Mouse (Mus musculus) urinary bladder, postnatal 4 days (tissue): ENCODE data around the gene Zfp706.
"Not testable (repeated sequence)": the region's sequence is repeated elsewhere in the genome, so short reads cannot be mapped to it uniquely, and the experiment has no call there.

Experiments used
- DNase-seq, 2 experiments: peaks; one replicate each; pipeline ENCODE4 v3.0.0; 2021 to 2022; ENCODE audit warnings: low spot score in 2 of 2

Zfp706 gene

GRCm38 (mm10) chr15:37011316-37011715 lies 3.7 kb upstream of the Zfp706 start:
- DNase-seq, result no peak

GRCm38 (mm10) chr15:37008546-37008945 lies 973 bp upstream of the Zfp706 start:
- no peak for DNase-seq

GRCm38 (mm10) chr15:37007959-37008419 lies 416 bp upstream of the Zfp706 start:
- no peak for DNase-seq

- DNase-seq, result no peak
These were observed 953 bp downstream of the Zfp706 start for GRCm38 (mm10) chr15:37006475-37007164.

GRCm38 (mm10) chr15:37005793-37006474 lies 1.6 kb downstream of the Zfp706 start:
- no peak for DNase-seq

- DNase-seq, result no peak
These were observed 2.7 kb downstream of the Zfp706 start for GRCm38 (mm10) chr15:37004858-37005257.

GRCm38 (mm10) chr15:37002276-37002675 lies 5.3 kb downstream of the Zfp706 start:
- no peak for DNase-seq

- not testable (repeated sequence) for DNase-seq
These were observed 8.0 kb downstream of the Zfp706 start for GRCm38 (mm10) chr15:36999602-37000001.

GRCm38 (mm10) chr15:36995166-36995565 lies 12.4 kb downstream of the Zfp706 start:
- DNase-seq, result no peak

GRCm38 (mm10) chr15:36994665-36995064 lies 12.9 kb downstream of the Zfp706 start:
- DNase-seq, result no peak

- no peak for DNase-seq
These were observed 14.0 kb downstream of the Zfp706 start for GRCm38 (mm10) chr15:36993435-36994178.

GRCm38 (mm10) chr15:36991353-36991752 lies 16.2 kb downstream of the Zfp706 start:
- DNase-seq, result no peak

GRCm38 (mm10) chr15:36989922-36990321 lies 17.7 kb downstream of the Zfp706 start:
- no peak for DNase-seq

- no peak for DNase-seq
These were observed 18.9 kb downstream of the Zfp706 start for GRCm38 (mm10) chr15:36988718-36989115.

- DNase-seq, result no peak
These were observed 19.4 kb downstream of the Zfp706 start for GRCm38 (mm10) chr15:36987976-36988717.

GRCm38 (mm10) chr15:36987211-36987877 lies 20.2 kb downstream of the Zfp706 start:
- DNase-seq, result no peak

- DNase-seq, result no peak
These were observed 22.0 kb downstream of the Zfp706 start for GRCm38 (mm10) chr15:36985567-36985925.

- DNase-seq, result no peak
These were observed 22.5 kb downstream of the Zfp706 start for GRCm38 (mm10) chr15:36984921-36985566.

- DNase-seq, result no peak
These were observed 24.1 kb downstream of the Zfp706 start for GRCm38 (mm10) chr15:36983455-36983854.

GRCm38 (mm10) chr15:36980238-36980637 lies 27.3 kb downstream of the Zfp706 start:
- no peak for DNase-seq
